Mouse (Mus musculus) embryonic fibroblast, embryonic 13.5 days (primary cell): ENCODE data around the gene Capza2. TPM values are rescaled to one million over a fixed set of nuclear protein-coding genes. Genes with fewer than 3 reads are reported as not detected.

Experiments
- H3K27ac ChIP-seq: 2 replicates; pipeline ENCODE4 v1.5.1; 2012; ENCODE audit warnings: low read length, control low read depth, inconsistent platforms; ENCODE audit not compliant: insufficient read depth
- H3K4me1 ChIP-seq: 2 replicates; pipeline ENCODE4 v1.6.1; 2011; ENCODE audit warnings: low read length; ENCODE audit not compliant: control insufficient read depth, insufficient read depth
- H3K4me3 ChIP-seq: 2 replicates; pipeline ENCODE4 v1.5.1; 2011; ENCODE audit warnings: mild to moderate bottlenecking, control low read depth, low read length; ENCODE audit not compliant: insufficient read depth
- CTCF ChIP-seq: IDR thresholded peaks from 2 replicates; pipeline ENCODE4 v1.5.1; 2011; ENCODE audit warnings: mild to moderate bottlenecking, control low read depth, low read length, moderate library complexity, borderline replicate concordance; ENCODE audit not compliant: insufficient read depth
- POLR2A ChIP-seq: IDR thresholded peaks from 2 replicates; pipeline ENCODE4 v1.6.1; 2011; ENCODE audit warnings: low read depth, mild to moderate bottlenecking, control low read depth, low read length, moderate library complexity
- polyA plus RNA-seq: library from polyadenylated mRNA; stranded (reverse); fragments of >200 nt; gene quantifications from 2 replicates; pipeline ENCODE4 v1.2.4, GENCODE M21; 2011; ENCODE audit warnings: low read depth; ENCODE audit not compliant: missing spikeins, insufficient read length

Gene Capza2
- polyA plus RNA-seq, 1 experiment = 367 TPM

DNA sequence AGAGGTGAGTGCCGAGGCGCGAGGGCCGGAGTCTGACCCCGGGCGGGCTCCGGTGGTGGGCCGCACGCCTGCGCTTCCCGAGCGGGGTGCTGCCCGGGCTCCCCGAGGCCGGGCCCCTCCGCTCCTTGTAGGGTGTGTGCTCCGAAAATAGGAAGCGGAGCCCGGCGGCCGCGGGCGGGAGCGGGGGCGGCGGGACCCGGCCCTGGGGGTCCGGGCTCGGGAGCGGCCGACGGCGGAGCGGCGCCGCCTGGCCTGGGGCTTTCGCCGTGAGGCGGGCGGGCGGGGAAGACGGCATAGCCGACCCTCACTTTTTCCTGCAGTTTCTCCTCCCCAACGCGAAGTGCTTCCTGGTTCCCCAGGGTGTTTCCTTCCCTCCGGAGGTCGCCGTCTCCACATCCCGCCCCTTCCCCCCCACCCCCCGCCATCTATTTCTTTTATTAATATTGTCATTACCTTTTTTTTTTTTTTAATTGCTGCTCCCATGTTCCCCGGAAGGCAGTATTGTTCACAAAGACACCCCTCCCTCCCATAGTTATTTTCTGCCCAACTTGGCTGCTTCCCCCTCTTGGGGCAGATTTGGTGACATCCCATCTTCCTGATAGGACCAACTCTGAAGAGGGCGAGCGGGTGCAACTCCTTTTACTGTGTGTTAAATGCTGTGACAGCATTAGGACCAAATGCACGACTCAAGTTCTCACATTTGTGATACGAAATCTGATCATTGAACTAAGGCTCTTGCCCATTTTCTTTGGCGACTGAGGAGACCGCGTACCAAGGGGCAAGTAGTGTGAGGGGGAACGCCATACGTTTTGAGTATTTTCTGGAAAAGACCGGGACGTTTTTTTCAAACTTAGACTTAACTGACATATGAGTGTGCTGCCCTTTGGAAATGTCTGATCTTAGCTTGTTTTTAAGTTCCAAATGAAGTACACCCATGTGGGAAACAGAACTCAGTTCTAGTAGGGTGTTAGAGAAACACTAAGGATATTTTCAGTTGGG lies 1.5 kb downstream of the Capza2 start:
- TF ChIP-seq POLR2A (no peak; the same call in 1 of the 2 replicates), CTCF (no peak)
- Histone ChIP-seq H3K27ac (peak overlapping the region; percentile 13; the same call in 1 of the 2 replicates), H3K4me1 (peaks cover 5% of the 10 kb centered on the region; the same call in 1 of the 2 replicates), H3K4me3 (peak overlapping the region; percentile 90)

- H3K4me3 ChIP-seq = no peak overlapping the region
- peaks cover 5% of the 10 kb centered on the region; the same call in 1 of the 2 replicates for H3K4me1 ChIP-seq
- H3K27ac ChIP-seq = no peak overlapping the region
- TF ChIP-seq CTCF (no peak), POLR2A (no peak)
Measured at GRCm38 (mm10) chr6:17640031-17640430, 4.0 kb downstream of the Capza2 start.

DNA sequence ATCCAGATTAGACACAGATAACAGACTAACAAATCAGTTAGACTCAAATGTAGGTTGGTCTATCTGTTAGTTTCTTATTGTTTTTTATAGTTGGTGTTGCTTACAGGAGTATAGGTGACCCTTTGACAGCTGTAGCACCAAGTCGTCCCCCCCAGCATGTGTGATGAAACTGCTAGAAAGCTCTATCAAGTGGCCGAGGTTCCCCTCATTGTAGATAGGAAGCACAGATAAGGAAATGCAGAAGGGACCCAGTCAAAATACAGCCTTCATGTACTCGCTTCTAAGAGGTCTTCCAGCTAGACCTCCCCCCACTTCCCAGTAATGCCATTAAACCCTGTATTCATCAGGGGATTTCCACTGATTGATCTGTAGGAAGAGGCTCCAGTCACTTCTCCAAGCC lies 6.7 kb downstream of the Capza2 start:
- no peak overlapping the region for H3K4me3 ChIP-seq

GRCm38 (mm10) chr6:17646107-17646506 lies 10.1 kb downstream of the Capza2 start:
- Histone ChIP-seq H3K27ac (no peak overlapping the region), H3K4me3 (no peak overlapping the region), H3K4me1 (peaks cover 5% of the 10 kb centered on the region)
- TF ChIP-seq CTCF (no peak), POLR2A (no peak)

More for the DNA sequence above, 6.7 kb downstream of the Capza2 start:
- peaks cover 11% of the 10 kb centered on the region for H3K4me1 ChIP-seq
- TF ChIP-seq CTCF (no peak), POLR2A (no peak)
- no peak overlapping the region for H3K27ac ChIP-seq

DNA sequence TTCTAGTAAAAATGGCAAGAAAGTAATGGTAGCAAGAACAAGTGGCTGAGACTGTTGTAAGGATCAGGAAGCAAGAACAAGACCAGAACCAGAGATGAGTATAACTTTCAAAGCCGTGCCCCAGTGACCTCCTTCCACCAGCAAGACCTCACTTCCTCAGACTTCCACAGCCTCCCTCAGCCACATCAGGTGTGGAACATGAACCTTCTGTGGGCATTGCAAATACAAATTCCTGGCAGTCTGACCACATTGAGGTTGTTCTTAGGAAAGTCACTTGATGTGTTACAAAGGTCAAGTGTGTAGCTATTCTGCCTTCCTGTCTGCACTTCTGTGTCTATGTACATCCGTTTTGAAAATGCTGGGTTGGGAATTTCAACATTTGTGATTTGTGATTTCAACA lies 16.1 kb downstream of the Capza2 start:
- Histone ChIP-seq H3K4me1 (no peaks in the 10 kb centered on the region), H3K27ac (no peak overlapping the region), H3K4me3 (no peak overlapping the region)
- TF ChIP-seq CTCF (no peak), POLR2A (no peak)

GRCm38 (mm10) chr6:17655080-17655479 lies 19.0 kb downstream of the Capza2 start:
- no peak overlapping the region for H3K4me3 ChIP-seq

GRCm38 (mm10) chr6:17657308-17657707 lies 21.3 kb downstream of the Capza2 start:
- Histone ChIP-seq H3K4me1 (no peaks in the 10 kb centered on the region), H3K27ac (no peak overlapping the region), H3K4me3 (no peak overlapping the region)
- no peak for TF ChIP-seq CTCF
- no peak for TF ChIP-seq POLR2A

More at GRCm38 (mm10) chr6:17655080-17655479, 19.0 kb downstream of the Capza2 start:
- TF ChIP-seq POLR2A (no peak), CTCF (no peak)
- H3K27ac ChIP-seq = no peak overlapping the region
- H3K4me1 ChIP-seq = no peaks in the 10 kb centered on the region

DNA sequence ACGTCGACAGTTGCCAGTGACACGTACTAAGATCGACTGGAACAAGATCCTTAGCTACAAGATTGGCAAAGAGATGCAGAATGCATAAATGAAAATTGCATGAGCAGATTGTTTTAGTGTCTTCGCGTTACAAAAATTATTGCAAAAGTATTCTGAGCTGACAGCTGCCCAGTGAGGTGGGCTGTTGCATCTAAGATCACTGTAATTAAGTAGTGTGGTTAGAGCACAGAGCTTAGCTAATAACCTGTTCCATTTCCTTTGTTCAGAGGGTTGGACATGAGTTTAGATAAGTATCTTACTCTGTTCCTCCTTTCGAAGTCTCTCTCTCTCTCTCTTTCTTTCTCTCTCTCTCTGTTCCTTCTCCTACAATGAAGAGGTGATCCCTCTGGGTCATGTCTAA lies 29.3 kb downstream of the Capza2 start:
- TF ChIP-seq CTCF (no peak), POLR2A (no peak)
- Histone ChIP-seq H3K4me1 (peaks cover 7% of the 10 kb centered on the region; the same call in 1 of the 2 replicates), H3K4me3 (no peak overlapping the region), H3K27ac (peak overlapping the region; percentile 88)

DNA sequence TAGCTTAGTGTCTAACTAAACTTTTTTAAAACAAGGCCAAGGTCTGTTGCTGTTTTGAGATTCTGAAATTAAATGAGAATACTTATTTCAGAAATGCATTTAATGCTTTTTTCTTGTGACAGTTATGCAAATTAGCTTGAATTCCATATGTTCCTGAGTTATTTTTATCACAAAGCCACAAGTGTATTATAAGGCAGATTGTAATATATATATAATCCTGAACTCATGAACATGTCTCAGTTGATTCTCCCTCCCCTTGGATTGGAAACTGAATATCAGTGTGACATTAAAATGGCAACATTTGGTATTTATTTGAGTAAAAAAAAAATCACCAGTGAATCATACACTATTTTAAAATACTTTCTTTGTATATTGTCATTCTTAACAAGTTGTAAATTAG lies 30.0 kb downstream of the Capza2 start:
- Histone ChIP-seq H3K27ac (peak overlapping the region; percentile 88), H3K4me1 (peaks cover 7% of the 10 kb centered on the region; the same call in 1 of the 2 replicates), H3K4me3 (no peak overlapping the region)
- TF ChIP-seq CTCF = no peak
- TF ChIP-seq POLR2A = no peak

GRCm38 (mm10) chr6:17667813-17668212 lies 31.8 kb downstream of the Capza2 start:
- peak overlapping the region; percentile 59 for H3K27ac ChIP-seq
- TF ChIP-seq CTCF (no peak), POLR2A (no peak)
- no peak overlapping the region for H3K4me3 ChIP-seq
- H3K4me1 ChIP-seq = peaks cover 7% of the 10 kb centered on the region; the same call in 1 of the 2 replicates
